Mouse (Mus musculus): ENCODE data around the gene Tmem179. TPM values are rescaled to one million over a fixed set of nuclear protein-coding genes. Genes with fewer than 3 reads are reported as not detected.
A peak's percentile ranks its signal among the peaks of the same experiment; 100 is the strongest.

Tmem179 gene
- polyA plus RNA-seq, 1 experiment from 2014 or later = 17.9 TPM

GRCm38 (mm10) chr12:112549287-112549686 is 32.7 kb upstream of the Tmem179 start:
- Histone ChIP-seq H3K4me1 (peaks cover 31% of the 10 kb centered on the region), H3K9ac (no peak overlapping the region), H3K36me3 (no peaks in the 10 kb centered on the region), H3K9me3 (no peaks in the 10 kb centered on the region), H3K4me2 (replicated peaks) (no peak overlapping the region), H3K27ac (no peak overlapping the region), H3K27me3 (replicated peaks) (0 out of 2 replicates have a peak, but pooled peaks cover 3% of the 10 kb centered on the region), H3K4me3 (no peak overlapping the region)
- no peak for ATAC-seq (ENCODE audit: low FRiP score, low read depth)
- WGBS = 93% methylated on average over 1 of the region's 1 CpGs

GRCm38 (mm10) chr12:112546110-112546509 is 29.6 kb upstream of the Tmem179 start:
- Histone ChIP-seq H3K27ac (no peak overlapping the region), H3K9ac (no peak overlapping the region), H3K9me3 (no peaks in the 10 kb centered on the region), H3K27me3 (replicated peaks) (0 out of 2 replicates have a peak, but pooled peaks cover 6% of the 10 kb centered on the region), H3K4me2 (replicated peaks) (no peak overlapping the region), H3K4me1 (peaks cover 30% of the 10 kb centered on the region), H3K36me3 (no peaks in the 10 kb centered on the region), H3K4me3 (no peak overlapping the region)
- WGBS = 88% methylated on average over 8 of the region's 8 CpGs
- ATAC-seq (ENCODE audit: low FRiP score, low read depth) = no peak

- H3K4me1 ChIP-seq = peaks cover 37% of the 10 kb centered on the region
- no peak overlapping the region for H3K4me3 ChIP-seq
- H3K9me3 ChIP-seq = no peaks in the 10 kb centered on the region
- H3K4me2 ChIP-seq (replicated peaks) = no peak overlapping the region
- no peaks in the 10 kb centered on the region for H3K36me3 ChIP-seq
- 30% methylated on average over 12 of the region's 12 CpGs for WGBS
- H3K27ac ChIP-seq = no peak overlapping the region
- ATAC-seq (ENCODE audit: low FRiP score, low read depth) = no peak
- 0 out of 2 replicates have a peak, but pooled peaks cover 6% of the 10 kb centered on the region for H3K27me3 ChIP-seq (replicated peaks)
- H3K9ac ChIP-seq = 0 out of 2 replicates have a peak overlapping the region, but pooled peaks have one; percentile 5
Measured at GRCm38 (mm10) chr12:112544946-112545701, 28.6 kb upstream of the Tmem179 start.

GRCm38 (mm10) chr12:112543941-112544340 is 27.4 kb upstream of the Tmem179 start:
- no peak overlapping the region for H3K9ac ChIP-seq
- peaks cover 37% of the 10 kb centered on the region for H3K4me1 ChIP-seq
- 0 out of 2 replicates have a peak, but pooled peaks cover 6% of the 10 kb centered on the region for H3K27me3 ChIP-seq (replicated peaks)
- no peak overlapping the region for H3K27ac ChIP-seq
- WGBS = 71% methylated on average over 9 of the region's 9 CpGs
- ATAC-seq (ENCODE audit: low FRiP score, low read depth) = no peak
- H3K4me3 ChIP-seq = no peak overlapping the region
- H3K9me3 ChIP-seq = no peaks in the 10 kb centered on the region
- H3K36me3 ChIP-seq = no peaks in the 10 kb centered on the region
- H3K4me2 ChIP-seq (replicated peaks) = no peak overlapping the region

GRCm38 (mm10) chr12:112542920-112543300 is 26.4 kb upstream of the Tmem179 start:
- 0 out of 2 replicates have a peak overlapping the region, but pooled peaks have one; percentile 8 for H3K9ac ChIP-seq
- no peaks in the 10 kb centered on the region for H3K9me3 ChIP-seq
- 4% methylated on average over 11 of the region's 11 CpGs for WGBS
- H3K27me3 ChIP-seq (replicated peaks) = 0 out of 2 replicates have a peak, but pooled peaks cover 6% of the 10 kb centered on the region
- H3K36me3 ChIP-seq = no peaks in the 10 kb centered on the region
- no peak overlapping the region for H3K4me3 ChIP-seq
- H3K4me2 ChIP-seq (replicated peaks) = peak overlapping the region; percentile 19; the same call in 1 of the 2 replicates
- ATAC-seq (ENCODE audit: low FRiP score, low read depth) = peak; percentile 61; the same call in 1 of the 2 replicates
- peaks cover 37% of the 10 kb centered on the region for H3K4me1 ChIP-seq
- H3K27ac ChIP-seq = no peak overlapping the region

GRCm38 (mm10) chr12:112542257-112542919 is 25.8 kb upstream of the Tmem179 start:
- Histone ChIP-seq H3K27ac (no peak overlapping the region), H3K9me3 (no peaks in the 10 kb centered on the region), H3K36me3 (no peaks in the 10 kb centered on the region), H3K9ac (0 out of 2 replicates have a peak overlapping the region, but pooled peaks have one; percentile 8), H3K4me1 (peaks cover 37% of the 10 kb centered on the region), H3K4me2 (replicated peaks) (peak overlapping the region; percentile 19; the same call in 1 of the 2 replicates), H3K4me3 (no peak overlapping the region), H3K27me3 (replicated peaks) (0 out of 2 replicates have a peak, but pooled peaks cover 6% of the 10 kb centered on the region)
- 53% methylated on average over 13 of the region's 13 CpGs for WGBS
- peak; percentile 46; the same call in 1 of the 2 replicates for ATAC-seq (ENCODE audit: low FRiP score, low read depth)

- Histone ChIP-seq H3K9ac (no peak overlapping the region), H3K4me3 (no peak overlapping the region), H3K36me3 (no peaks in the 10 kb centered on the region), H3K4me1 (peaks cover 37% of the 10 kb centered on the region), H3K4me2 (replicated peaks) (0 out of 2 replicates have a peak overlapping the region, but pooled peaks have one; percentile 7), H3K27me3 (replicated peaks) (0 out of 2 replicates have a peak, but pooled peaks cover 6% of the 10 kb centered on the region), H3K9me3 (no peaks in the 10 kb centered on the region), H3K27ac (no peak overlapping the region)
- ATAC-seq (ENCODE audit: low FRiP score, low read depth) = no peak
- WGBS = 25% methylated on average over 8 of the region's 8 CpGs
Measured at GRCm38 (mm10) chr12:112541483-112542091, 25.0 kb upstream of the Tmem179 start.

- no peak for ATAC-seq (ENCODE audit: low FRiP score, low read depth)
- no peak overlapping the region for H3K4me2 ChIP-seq (replicated peaks)
- H3K27ac ChIP-seq = no peak overlapping the region
- H3K9ac ChIP-seq = no peak overlapping the region
- H3K27me3 ChIP-seq (replicated peaks) = 0 out of 2 replicates have a peak, but pooled peaks cover 6% of the 10 kb centered on the region
- H3K36me3 ChIP-seq = no peaks in the 10 kb centered on the region
- peaks cover 31% of the 10 kb centered on the region for H3K4me1 ChIP-seq
- WGBS = 91% methylated on average over 12 of the region's 12 CpGs
- H3K9me3 ChIP-seq = no peaks in the 10 kb centered on the region
- no peak overlapping the region for H3K4me3 ChIP-seq
Measured at GRCm38 (mm10) chr12:112540321-112540720, 23.8 kb upstream of the Tmem179 start.

- Histone ChIP-seq H3K4me1 (peaks cover 24% of the 10 kb centered on the region), H3K9me3 (no peaks in the 10 kb centered on the region), H3K4me2 (replicated peaks) (no peak overlapping the region), H3K27me3 (replicated peaks) (0 out of 2 replicates have a peak, but pooled peaks cover 3% of the 10 kb centered on the region), H3K9ac (no peak overlapping the region), H3K36me3 (no peaks in the 10 kb centered on the region), H3K4me3 (no peak overlapping the region), H3K27ac (no peak overlapping the region)
- no peak for ATAC-seq (ENCODE audit: low FRiP score, low read depth)
- WGBS = 92% methylated on average over 7 of the region's 7 CpGs
Measured at GRCm38 (mm10) chr12:112539466-112539965, 23.0 kb upstream of the Tmem179 start.

GRCm38 (mm10) chr12:112538356-112538755 is 21.8 kb upstream of the Tmem179 start:
- H3K27ac ChIP-seq = no peak overlapping the region

GRCm38 (mm10) chr12:112537233-112537632 is 20.7 kb upstream of the Tmem179 start:
- Histone ChIP-seq H3K9me3 (no peaks in the 10 kb centered on the region), H3K27me3 (replicated peaks) (0 out of 2 replicates have a peak, but pooled peaks cover 3% of the 10 kb centered on the region), H3K4me3 (no peak overlapping the region), H3K4me1 (peaks cover 18% of the 10 kb centered on the region), H3K9ac (no peak overlapping the region), H3K36me3 (no peaks in the 10 kb centered on the region), H3K27ac (no peak overlapping the region), H3K4me2 (replicated peaks) (no peak overlapping the region)
- WGBS = 79% methylated on average over 6 of the region's 6 CpGs
- no peak for ATAC-seq (ENCODE audit: low FRiP score, low read depth)

More at GRCm38 (mm10) chr12:112538356-112538755, 21.8 kb upstream of the Tmem179 start:
- H3K4me1 ChIP-seq = peaks cover 24% of the 10 kb centered on the region
- H3K9me3 ChIP-seq = no peaks in the 10 kb centered on the region
- H3K27me3 ChIP-seq (replicated peaks) = 0 out of 2 replicates have a peak, but pooled peaks cover 3% of the 10 kb centered on the region
- no peak overlapping the region for H3K9ac ChIP-seq
- WGBS = 90% methylated on average over 9 of the region's 9 CpGs
- H3K36me3 ChIP-seq = no peaks in the 10 kb centered on the region
- H3K4me3 ChIP-seq = no peak overlapping the region
- H3K4me2 ChIP-seq (replicated peaks) = no peak overlapping the region
- no peak for ATAC-seq (ENCODE audit: low FRiP score, low read depth)

All from neural tube, embryonic 12.5 days (tissue).